Mouse (Mus musculus): ENCODE data around the gene Sh3bp5.

DNA sequence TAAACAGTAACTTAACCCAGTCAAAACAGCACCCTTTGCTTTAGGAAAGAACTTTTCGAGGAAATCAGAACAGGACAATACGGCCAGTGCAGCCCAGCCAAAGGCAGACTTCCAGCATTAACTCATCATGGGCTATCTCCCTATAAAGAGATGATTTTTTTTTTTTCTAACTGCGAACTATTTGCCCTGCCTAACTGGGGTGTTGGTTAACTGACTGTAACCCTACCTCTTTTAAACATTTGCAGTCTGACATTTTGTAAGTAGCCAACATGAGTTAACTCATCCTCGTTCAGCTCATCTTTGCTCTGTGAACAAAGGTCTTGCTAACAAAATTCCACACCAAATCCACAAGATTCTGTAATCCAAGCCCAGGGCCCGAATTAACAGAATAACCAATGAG is 1.5 kb downstream of the Sh3bp5 start:
- TF ChIP-seq CTCF (IDR thresholded peaks at IDR 0.05; ENCODE audit: extremely low read depth, insufficient read length, insufficient replicate concordance, low read depth, low read length) (no peak), POLR2A (IDR thresholded peaks at IDR 0.05; ENCODE audit: low read depth, low read length) (no peak)

All from small intestine, adult 2 months (tissue).